Mouse (Mus musculus) megakaryocyte, embryonic 14.5 days (primary cell): ENCODE results near the gene Rps17.

Experiments
- FLI1 ChIP-seq: IDR thresholded peaks from 2 replicates; pipeline ENCODE4 v1.6.1; 2012; ENCODE audit warnings: low read length, inconsistent platforms, mixed read lengths
- GATA1 ChIP-seq: IDR thresholded peaks from 3 replicates; pipeline ENCODE4 v1.6.1; 2012; ENCODE audit warnings: mixed read lengths, low read length, inconsistent platforms, borderline replicate concordance

GRCm38 (mm10) chr7:81345447-81346170, 555 bp upstream of the Rps17 start:
- no peak for TF ChIP-seq GATA1
- no peak for TF ChIP-seq FLI1
